Mouse (Mus musculus): ENCODE data around the gene Fbxw11. TPM values are rescaled to one million over a fixed set of nuclear protein-coding genes. Genes with fewer than 3 reads are reported as not detected.
"Not testable (repeated sequence)": the region's sequence is repeated elsewhere in the genome, so short reads cannot be mapped to it uniquely, and the experiment has no call there.

Fbxw11 gene
- polyA plus RNA-seq, 1 experiment from 2014 or later, result 76.0 TPM

GRCm38 (mm10) chr11:32676777-32677176 lies 34.3 kb downstream of the Fbxw11 start:
- no peaks in the 10 kb centered on the region for H3K27me3 ChIP-seq (replicated peaks)
- 39% methylated on average over 3 of the region's 3 CpGs for WGBS
- no peak overlapping the region for H3K9ac ChIP-seq
- no peak for ATAC-seq (ENCODE audit: insufficient number of reproducible peaks, low FRiP score)
- no peaks in the 10 kb centered on the region for H3K9me3 ChIP-seq (replicated peaks)
- H3K4me3 ChIP-seq, result no peak overlapping the region
- H3K4me1 ChIP-seq (replicated peaks), result peaks cover 45% of the 10 kb centered on the region
- peak overlapping the region; percentile 6; the same call in 1 of the 2 replicates for H3K4me2 ChIP-seq
- H3K27ac ChIP-seq (ENCODE audit: poor library complexity, severe bottlenecking), result peak overlapping the region; percentile 45; the same call in 1 of the 2 replicates
- no peaks in the 10 kb centered on the region for H3K36me3 ChIP-seq

GRCm38 (mm10) chr11:32677811-32678210 lies 35.3 kb downstream of the Fbxw11 start:
- H3K27ac ChIP-seq (ENCODE audit: poor library complexity, severe bottlenecking), result peak overlapping the region; percentile 58
- 88% methylated on average over 1 of the region's 1 CpGs for WGBS

GRCm38 (mm10) chr11:32679091-32679490 lies 36.6 kb downstream of the Fbxw11 start:
- ATAC-seq (ENCODE audit: insufficient number of reproducible peaks, low FRiP score); H3K4me3 ChIP-seq; H3K9ac ChIP-seq; H3K27me3 ChIP-seq (replicated peaks); H3K27ac ChIP-seq (ENCODE audit: poor library complexity, severe bottlenecking); H3K9me3 ChIP-seq (replicated peaks); H3K4me2 ChIP-seq; H3K36me3 ChIP-seq: not testable (repeated sequence)
- H3K4me1 ChIP-seq (replicated peaks), result peaks cover 62% of the 10 kb centered on the region
- 92% methylated on average over 4 of the region's 4 CpGs for WGBS

More at GRCm38 (mm10) chr11:32677811-32678210, 35.3 kb downstream of the Fbxw11 start:
- Histone ChIP-seq H3K4me2 (no peak overlapping the region), H3K27me3 (replicated peaks) (no peaks in the 10 kb centered on the region), H3K36me3 (no peaks in the 10 kb centered on the region), H3K4me3 (no peak overlapping the region), H3K9ac (no peak overlapping the region), H3K9me3 (replicated peaks) (no peaks in the 10 kb centered on the region), H3K4me1 (replicated peaks) (peaks cover 51% of the 10 kb centered on the region)
- ATAC-seq (ENCODE audit: insufficient number of reproducible peaks, low FRiP score), result no peak

GRCm38 (mm10) chr11:32680014-32680413 lies 37.5 kb downstream of the Fbxw11 start:
- no peak overlapping the region for H3K4me2 ChIP-seq
- no peaks in the 10 kb centered on the region for H3K27me3 ChIP-seq (replicated peaks)
- H3K27ac ChIP-seq (ENCODE audit: poor library complexity, severe bottlenecking), result no peak overlapping the region
- H3K9ac ChIP-seq, result no peak overlapping the region
- WGBS, result 83% methylated on average over 4 of the region's 4 CpGs
- H3K36me3 ChIP-seq, result no peaks in the 10 kb centered on the region
- H3K4me1 ChIP-seq (replicated peaks), result peaks cover 64% of the 10 kb centered on the region
- no peak overlapping the region for H3K4me3 ChIP-seq
- no peaks in the 10 kb centered on the region for H3K9me3 ChIP-seq (replicated peaks)
- ATAC-seq (ENCODE audit: insufficient number of reproducible peaks, low FRiP score), result no peak

GRCm38 (mm10) chr11:32681192-32681795 lies 38.8 kb downstream of the Fbxw11 start:
- H3K9ac ChIP-seq, result no peak overlapping the region
- no peak overlapping the region for H3K4me3 ChIP-seq
- peaks cover 61% of the 10 kb centered on the region for H3K4me1 ChIP-seq (replicated peaks)
- no peak for ATAC-seq (ENCODE audit: insufficient number of reproducible peaks, low FRiP score)
- no peaks in the 10 kb centered on the region for H3K9me3 ChIP-seq (replicated peaks)
- H3K4me2 ChIP-seq, result no peak overlapping the region
- H3K36me3 ChIP-seq, result no peaks in the 10 kb centered on the region
- no peaks in the 10 kb centered on the region for H3K27me3 ChIP-seq (replicated peaks)
- no peak overlapping the region for H3K27ac ChIP-seq (ENCODE audit: poor library complexity, severe bottlenecking)
- WGBS, result 75% methylated on average over 3 of the region's 3 CpGs

- Histone ChIP-seq H3K9ac (no peak overlapping the region), H3K27me3 (replicated peaks) (no peaks in the 10 kb centered on the region), H3K27ac (ENCODE audit: poor library complexity, severe bottlenecking) (no peak overlapping the region), H3K4me3 (no peak overlapping the region), H3K9me3 (replicated peaks) (no peaks in the 10 kb centered on the region), H3K4me1 (replicated peaks) (peaks cover 54% of the 10 kb centered on the region), H3K4me2 (no peak overlapping the region), H3K36me3 (no peaks in the 10 kb centered on the region)
- 79% methylated on average over 5 of the region's 5 CpGs for WGBS
- ATAC-seq (ENCODE audit: insufficient number of reproducible peaks, low FRiP score), result no peak
These were observed 40.0 kb downstream of the Fbxw11 start for GRCm38 (mm10) chr11:32682335-32683102.

- Histone ChIP-seq H3K27me3 (replicated peaks) (no peaks in the 10 kb centered on the region), H3K36me3 (no peaks in the 10 kb centered on the region), H3K27ac (ENCODE audit: poor library complexity, severe bottlenecking) (no peak overlapping the region), H3K4me1 (replicated peaks) (peaks cover 50% of the 10 kb centered on the region), H3K4me3 (no peak overlapping the region), H3K9me3 (replicated peaks) (no peaks in the 10 kb centered on the region), H3K9ac (no peak overlapping the region), H3K4me2 (no peak overlapping the region)
- WGBS, result 71% methylated on average over 3 of the region's 3 CpGs
- no peak for ATAC-seq (ENCODE audit: insufficient number of reproducible peaks, low FRiP score)
These were observed 42.2 kb downstream of the Fbxw11 start for GRCm38 (mm10) chr11:32684690-32685254.

- Histone ChIP-seq H3K4me1 (replicated peaks) (peaks cover 43% of the 10 kb centered on the region), H3K9me3 (replicated peaks) (no peaks in the 10 kb centered on the region), H3K27me3 (replicated peaks) (no peaks in the 10 kb centered on the region), H3K4me3 (no peak overlapping the region), H3K9ac (no peak overlapping the region), H3K4me2 (no peak overlapping the region), H3K27ac (ENCODE audit: poor library complexity, severe bottlenecking) (no peak overlapping the region), H3K36me3 (no peaks in the 10 kb centered on the region)
- no peak for ATAC-seq (ENCODE audit: insufficient number of reproducible peaks, low FRiP score)
- WGBS, result 88% methylated on average over 2 of the region's 2 CpGs
These were observed 45.8 kb downstream of the Fbxw11 start for GRCm38 (mm10) chr11:32688245-32688855.

- no peaks in the 10 kb centered on the region for H3K9me3 ChIP-seq (replicated peaks)
- peaks cover 40% of the 10 kb centered on the region for H3K4me1 ChIP-seq (replicated peaks)
- H3K9ac ChIP-seq, result no peak overlapping the region
- no peaks in the 10 kb centered on the region for H3K27me3 ChIP-seq (replicated peaks)
- no peak overlapping the region for H3K4me3 ChIP-seq
- 82% methylated on average over 1 of the region's 1 CpGs for WGBS
- H3K4me2 ChIP-seq, result no peak overlapping the region
- no peaks in the 10 kb centered on the region for H3K36me3 ChIP-seq
- ATAC-seq (ENCODE audit: insufficient number of reproducible peaks, low FRiP score), result no peak
- no peak overlapping the region for H3K27ac ChIP-seq (ENCODE audit: poor library complexity, severe bottlenecking)
These were observed 47.0 kb downstream of the Fbxw11 start for GRCm38 (mm10) chr11:32689510-32689909.

GRCm38 (mm10) chr11:32692834-32693233 lies 50.3 kb downstream of the Fbxw11 start:
- H3K36me3 ChIP-seq, result no peaks in the 10 kb centered on the region
- H3K4me3 ChIP-seq, result no peak overlapping the region
- no peaks in the 10 kb centered on the region for H3K9me3 ChIP-seq (replicated peaks)
- no peaks in the 10 kb centered on the region for H3K27me3 ChIP-seq (replicated peaks)
- no peak overlapping the region for H3K4me2 ChIP-seq
- WGBS, result 94% methylated on average over 1 of the region's 1 CpGs
- H3K9ac ChIP-seq, result no peak overlapping the region
- H3K27ac ChIP-seq (ENCODE audit: poor library complexity, severe bottlenecking), result no peak overlapping the region
- peaks cover 51% of the 10 kb centered on the region for H3K4me1 ChIP-seq (replicated peaks)
- no peak for ATAC-seq (ENCODE audit: insufficient number of reproducible peaks, low FRiP score)

- H3K4me2 ChIP-seq, result no peak overlapping the region
- 62% methylated on average over 7 of the region's 7 CpGs for WGBS
- peaks cover 50% of the 10 kb centered on the region for H3K4me1 ChIP-seq (replicated peaks)
- no peak overlapping the region for H3K4me3 ChIP-seq
- H3K9ac ChIP-seq, result no peak overlapping the region
- H3K9me3 ChIP-seq (replicated peaks), result no peaks in the 10 kb centered on the region
- H3K27ac ChIP-seq (ENCODE audit: poor library complexity, severe bottlenecking), result no peak overlapping the region
- no peaks in the 10 kb centered on the region for H3K36me3 ChIP-seq
- no peak for ATAC-seq (ENCODE audit: insufficient number of reproducible peaks, low FRiP score)
- no peaks in the 10 kb centered on the region for H3K27me3 ChIP-seq (replicated peaks)
These were observed 51.1 kb downstream of the Fbxw11 start for GRCm38 (mm10) chr11:32693431-32694141.

All from heart, embryonic 12.5 days (tissue).